Mouse (Mus musculus) monocyte, adult 5-6 weeks (primary cell): ENCODE results near the gene Ncstn. TPM values are rescaled to one million over a fixed set of nuclear protein-coding genes. Genes with fewer than 3 reads are reported as not detected.

Experiments
- ATAC-seq: fragments of 153-309, 156-312 bp; replicated peaks from 2 replicates; pipeline ENCODE4 v1.8.0; 2017; ENCODE audit warnings: mild to moderate bottlenecking; ENCODE audit not compliant: low TSS enrichment, insufficient number of reproducible peaks, severe bottlenecking, poor library complexity, low FRiP score
- total RNA-seq: library from RNA; stranded (forward); fragments of 200-1000, 200-491, 200-594 nt; gene quantifications from 3 replicates; pipeline ENCODE4 v1.2.3, GENCODE M21; 2017

The Ncstn gene
- 47.2 to 70.4 TPM (median 56.3 TPM) in 3 replicates for total RNA-seq

- peak; percentile 99 for ATAC-seq
Measured at GRCm38 (mm10) chr1:172082101-172082898, at the start of gene Ncstn, which contains the start of gene Copa. Gene Ncstn, minus strand, starts transcription at chr1:172082795. Gene Copa, plus strand, starts transcription at chr1:172082529.

DNA sequence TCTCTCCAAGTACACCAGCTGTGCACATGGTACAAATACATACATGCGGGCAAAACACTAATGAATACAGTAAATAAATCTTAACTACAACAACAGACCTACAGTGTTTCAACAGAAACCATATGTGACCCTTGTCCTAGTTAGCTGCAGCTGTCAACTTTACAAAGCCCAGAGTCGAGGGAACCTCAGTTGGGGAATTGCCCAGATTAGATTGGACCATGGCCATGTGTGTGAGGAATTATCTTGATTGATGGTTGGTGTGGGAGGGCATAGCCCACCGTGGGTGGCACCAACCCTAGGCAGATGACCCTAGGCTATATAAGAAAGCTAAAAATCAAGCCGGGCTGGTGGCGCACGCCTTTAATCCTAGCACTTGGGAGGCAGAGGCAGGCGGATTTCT is 49.7 kb upstream of the Ncstn start:
- ATAC-seq, result no peak

DNA sequence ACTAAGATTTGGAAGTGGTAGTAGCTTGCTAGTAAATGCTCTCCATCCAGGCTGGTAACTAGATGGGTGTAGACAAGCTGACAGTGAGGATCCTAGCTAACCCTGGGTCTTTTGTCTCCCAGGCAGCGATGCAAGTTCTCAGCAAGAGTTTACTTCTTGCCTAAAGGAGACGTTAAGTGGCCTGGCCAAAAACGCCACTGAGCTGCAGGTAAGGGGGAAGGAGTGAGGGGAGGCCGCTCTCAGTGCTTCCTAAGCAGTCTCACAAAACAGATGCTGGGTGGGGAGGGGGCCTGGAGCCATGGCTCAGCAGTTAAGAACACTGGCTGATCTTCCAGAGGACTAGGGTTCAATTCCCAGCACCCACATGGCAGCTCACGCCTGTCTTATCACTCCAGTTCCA is 47.2 kb upstream of the Ncstn start:
- ATAC-seq, result no peak

DNA sequence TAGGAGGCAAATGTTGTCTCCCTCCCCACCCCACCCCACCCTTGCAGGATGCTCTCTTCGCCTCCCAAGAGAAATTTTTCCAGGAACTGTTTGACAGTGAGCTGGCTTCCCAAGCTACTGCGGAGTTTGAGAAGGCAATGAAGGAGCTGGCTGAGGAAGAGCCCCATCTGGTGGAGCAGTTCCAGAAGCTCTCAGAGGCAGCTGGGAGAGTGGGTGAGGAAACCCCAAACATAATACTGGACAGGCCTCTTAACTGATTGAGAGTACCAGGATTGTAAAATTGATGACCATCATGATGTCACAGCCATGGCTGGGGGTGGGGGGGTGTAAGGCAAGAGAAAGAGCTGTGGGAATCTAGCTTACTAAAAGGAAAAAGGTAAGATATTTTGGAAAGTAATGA is 46.5 kb upstream of the Ncstn start:
- ATAC-seq, result no peak

DNA sequence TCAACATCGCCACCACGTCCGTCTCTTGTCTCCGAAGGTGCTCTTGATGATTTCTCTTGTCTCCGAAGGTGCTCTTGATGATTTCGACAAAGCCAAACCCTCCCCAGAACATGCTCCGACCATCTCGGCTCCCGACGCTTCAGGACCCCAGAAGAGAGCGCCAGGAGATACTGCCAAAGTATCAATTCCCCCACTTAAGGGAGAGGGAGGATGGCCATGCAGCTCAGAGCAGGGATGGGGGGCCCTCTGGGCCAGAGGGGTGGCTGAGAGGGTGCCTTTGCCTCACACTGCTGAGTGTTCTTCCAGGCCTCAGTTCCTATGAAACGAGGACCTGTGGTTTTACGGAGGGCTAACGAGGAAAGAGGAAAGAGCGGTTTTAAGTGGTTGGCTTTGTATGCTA is 46.0 kb upstream of the Ncstn start:
- no peak for ATAC-seq

DNA sequence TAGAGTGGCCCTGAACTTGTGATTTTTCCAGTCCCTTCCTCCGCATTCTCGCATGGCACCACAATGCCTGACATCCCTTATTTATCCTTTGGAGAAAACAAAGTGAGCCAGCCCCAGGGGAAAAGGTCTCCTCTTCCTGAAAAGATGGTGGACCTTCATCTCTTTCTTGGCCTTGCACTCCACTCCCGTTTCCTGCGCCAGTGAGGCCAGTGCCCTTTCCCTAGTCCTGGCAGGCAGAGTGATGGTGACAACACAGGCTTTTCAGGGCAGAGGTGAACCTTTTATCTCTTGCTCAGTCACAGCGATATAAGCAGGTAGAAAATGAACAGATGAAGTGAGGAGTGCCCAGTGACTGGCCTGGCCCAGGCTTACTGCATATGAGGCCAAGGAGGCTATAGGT is 44.9 kb upstream of the Ncstn start:
- no peak for ATAC-seq

GRCm38 (mm10) chr1:172126376-172127347 is 44.1 kb upstream of the Ncstn start, which contains the start of gene Pex19:
Gene Pex19, plus strand, starts transcription at chr1:172126755.
- peak; percentile 89 for ATAC-seq

- ATAC-seq, result no peak
Measured at GRCm38 (mm10) chr1:172124572-172124971, 42.0 kb upstream of the Ncstn start.

GRCm38 (mm10) chr1:172122671-172123070 is 40.1 kb upstream of the Ncstn start:
- ATAC-seq, result no peak

DNA sequence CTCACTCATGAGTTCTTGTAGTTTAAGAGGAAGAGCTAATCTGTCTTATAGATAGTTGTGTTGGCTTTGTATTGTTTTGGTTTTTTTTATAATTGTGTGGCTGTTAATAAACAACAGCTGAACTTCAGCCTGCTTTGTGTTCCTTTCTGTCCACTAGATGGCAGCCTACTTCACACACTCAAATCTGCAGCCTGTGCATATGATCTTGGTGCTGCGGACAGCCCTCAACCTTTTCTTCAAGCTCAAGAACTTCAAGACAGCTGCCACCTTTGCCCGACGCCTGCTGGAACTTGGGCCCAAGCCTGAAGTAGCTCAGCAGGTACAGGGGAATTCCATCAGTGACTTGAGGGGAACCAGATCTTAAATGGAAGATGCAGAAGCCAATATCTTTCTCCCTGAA is 37.1 kb upstream of the Ncstn start:
- ATAC-seq, result peak; percentile 72

- ATAC-seq, result no peak
Measured at GRCm38 (mm10) chr1:172119100-172119499, 36.5 kb upstream of the Ncstn start.

GRCm38 (mm10) chr1:172116948-172117347 is 34.4 kb upstream of the Ncstn start:
- no peak for ATAC-seq

- ATAC-seq, result no peak
Measured at GRCm38 (mm10) chr1:172107777-172108477, 25.3 kb upstream of the Ncstn start.

DNA sequence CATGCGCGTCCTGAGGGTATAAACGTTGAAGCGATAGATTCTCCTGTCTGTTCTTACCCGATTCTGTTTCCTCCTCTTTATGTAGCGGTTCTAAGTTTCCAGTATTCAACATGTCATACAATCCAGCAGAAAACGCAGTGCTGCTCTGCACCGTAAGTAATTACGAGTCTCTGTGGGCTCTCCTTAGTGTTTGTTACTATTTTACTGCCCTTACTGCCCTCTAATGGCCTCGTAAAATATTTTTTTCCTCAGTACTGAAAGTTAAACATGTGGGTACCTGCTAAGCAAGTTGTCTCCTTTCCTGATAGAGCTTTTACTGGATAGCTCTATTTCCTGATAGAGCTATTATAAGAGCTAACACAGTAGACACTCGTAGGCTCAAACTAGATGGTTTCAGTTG is 22.5 kb upstream of the Ncstn start:
- no peak for ATAC-seq

DNA sequence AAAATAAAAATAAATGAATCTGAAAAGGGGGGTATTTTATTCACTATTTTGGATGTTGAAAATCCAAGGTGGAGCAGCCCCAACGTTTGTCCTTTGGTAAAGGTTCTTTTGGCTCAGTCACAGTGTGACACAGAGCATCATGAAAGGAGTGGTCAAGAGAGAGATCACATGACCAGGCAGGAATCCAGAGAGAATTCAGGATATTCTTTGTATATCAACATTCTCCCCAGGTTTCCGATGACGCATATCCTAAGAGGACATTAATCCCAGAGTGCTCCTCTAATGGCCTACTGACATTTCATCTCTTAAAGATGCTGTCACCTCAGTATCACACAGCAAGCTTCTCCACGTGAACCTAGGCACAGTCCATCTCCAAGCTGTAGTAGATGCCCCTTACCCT is 21.0 kb upstream of the Ncstn start:
- no peak for ATAC-seq

DNA sequence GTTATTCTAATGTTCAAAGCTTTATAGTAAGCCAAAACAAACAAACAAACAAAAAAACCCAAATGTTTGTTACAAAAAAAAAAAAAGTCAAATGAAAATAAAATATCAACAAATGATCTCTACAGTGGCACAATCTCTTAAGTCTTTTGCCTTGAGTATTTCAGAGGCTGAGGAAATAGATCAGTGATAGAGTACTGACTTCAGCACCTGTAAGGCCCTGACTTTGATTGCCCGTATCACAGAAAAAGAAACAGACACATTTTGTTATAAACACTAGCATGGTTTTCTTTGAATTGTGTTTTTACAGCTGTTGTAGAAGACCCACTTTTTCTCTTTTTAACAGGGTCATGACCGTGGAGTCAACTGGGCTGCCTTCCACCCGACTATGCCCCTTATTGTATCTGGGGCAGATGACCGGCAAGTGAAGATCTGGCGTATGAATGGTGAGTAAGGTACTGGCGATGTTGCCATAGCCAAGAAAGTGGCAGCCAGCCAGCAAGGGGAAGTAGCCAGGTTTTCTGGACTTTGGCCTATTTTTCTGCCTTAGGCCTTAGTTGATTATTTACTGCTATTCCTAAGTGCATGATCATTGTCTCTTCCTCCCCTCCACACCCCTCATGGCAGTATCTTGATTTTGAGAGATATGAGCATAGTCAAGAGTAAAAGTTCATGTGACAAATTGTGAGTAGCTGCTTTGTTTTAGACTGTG is 16.9 kb upstream of the Ncstn start:
- ATAC-seq, result no peak

DNA sequence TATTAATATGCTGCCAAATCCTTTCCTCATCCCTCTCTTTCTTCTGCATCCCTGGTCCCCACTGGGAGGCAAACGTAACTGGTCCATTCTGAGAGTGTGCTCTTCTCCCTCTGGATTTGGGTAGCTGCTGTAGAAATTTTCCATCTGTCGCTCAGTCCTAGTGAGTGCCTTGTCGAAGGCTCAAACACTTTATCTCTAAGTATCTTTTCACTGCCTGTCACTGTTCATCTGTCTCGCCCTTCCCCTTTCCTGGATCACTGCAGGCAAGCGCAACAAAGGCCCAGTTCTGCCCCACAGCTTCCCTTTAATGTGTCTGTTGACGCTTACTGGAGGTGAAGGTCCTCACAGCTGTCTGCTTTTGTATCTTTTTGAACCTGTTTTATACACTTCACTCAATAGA is 12.6 kb upstream of the Ncstn start:
- peak; percentile 43; the same call in 1 of the 2 replicates for ATAC-seq

GRCm38 (mm10) chr1:172094295-172094694 is 11.7 kb upstream of the Ncstn start:
- ATAC-seq, result no peak
